Mouse (Mus musculus) lung, adult 2 months (tissue): ENCODE data around the gene Spaca4.

Experiments used
- CTCF ChIP-seq: fragments of 200-500 bp; IDR thresholded peaks from 2 replicates; pipeline ENCODE4 v1.5.1; 2011; ENCODE audit warnings: mild to moderate bottlenecking, low read length, control low read depth; ENCODE audit not compliant: insufficient read depth
- POLR2A ChIP-seq: fragments of 200-500 bp; IDR thresholded peaks from 2 replicates; pipeline ENCODE4 v1.6.1; 2011; ENCODE audit warnings: low read depth, mild to moderate bottlenecking, control low read depth, low read length, borderline replicate concordance; ENCODE audit errors: extremely low read depth

DNA sequence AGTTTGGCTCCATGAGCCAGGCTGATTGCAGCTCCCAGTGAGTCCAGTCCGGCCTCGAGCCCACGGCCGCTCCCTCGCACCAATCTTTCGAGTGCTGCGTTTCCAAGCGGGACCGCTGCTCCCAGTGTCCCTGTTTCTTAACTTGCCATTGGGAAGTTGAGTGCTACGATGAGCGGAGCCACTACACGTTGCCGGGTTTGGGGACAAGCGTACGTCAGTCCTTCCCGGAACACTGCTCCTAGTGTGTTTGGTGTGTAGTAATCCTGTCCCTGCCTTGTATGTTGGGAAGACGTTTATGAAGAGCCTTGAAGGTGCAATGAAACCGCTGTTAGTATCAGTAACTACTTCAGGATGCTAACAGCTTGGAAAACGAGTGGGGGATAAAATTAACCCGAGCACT lies 7.3 kb downstream of the Spaca4 start:
- TF ChIP-seq CTCF (no peak), POLR2A (no peak; the same call in 1 of the 2 replicates)
